Mouse (Mus musculus) lung, postnatal 25 days (tissue): ENCODE results near the gene Serpina3a.
A peak's percentile ranks its signal among the peaks of the same experiment; 100 is the strongest.
"Not testable (repeated sequence)": the region's sequence is repeated elsewhere in the genome, so short reads cannot be mapped to it uniquely, and the experiment has no call there.

Experiments
- DNase-seq: peaks from one replicate; pipeline ENCODE4 v3.0.0; 2022; ENCODE audit warnings: low spot score

The Serpina3a gene

GRCm38 (mm10) chr12:104112333-104112732 lies at the start of gene Serpina3a:
Serpina3a (plus strand) TSS chr12:104112724.
- not testable (repeated sequence) for DNase-seq

- no peak for DNase-seq
Measured at GRCm38 (mm10) chr12:104064532-104064931, 48.0 kb upstream of the Serpina3a start.

- DNase-seq, result no peak
Measured at GRCm38 (mm10) chr12:104064996-104065395, 47.5 kb upstream of the Serpina3a start.

- peak; percentile 38 for DNase-seq
Measured at GRCm38 (mm10) chr12:104066241-104066640, 46.3 kb upstream of the Serpina3a start.

- DNase-seq, result peak; percentile 27
Measured at GRCm38 (mm10) chr12:104067549-104067948, 45.0 kb upstream of the Serpina3a start.

GRCm38 (mm10) chr12:104069620-104070019 lies 42.9 kb upstream of the Serpina3a start:
- DNase-seq, result peak; percentile 65

- no peak for DNase-seq
Measured at GRCm38 (mm10) chr12:104071708-104072107, 40.8 kb upstream of the Serpina3a start.

GRCm38 (mm10) chr12:104072286-104072685 lies 40.2 kb upstream of the Serpina3a start:
- DNase-seq, result no peak

GRCm38 (mm10) chr12:104090119-104090518 lies 22.4 kb upstream of the Serpina3a start:
- no peak for DNase-seq

- DNase-seq, result no peak
Measured at GRCm38 (mm10) chr12:104091303-104091702, 21.2 kb upstream of the Serpina3a start.

- no peak for DNase-seq
Measured at GRCm38 (mm10) chr12:104100768-104101167, 11.8 kb upstream of the Serpina3a start, which contains the start of gene Serpina5. Serpina5 (plus strand) TSS chr12:104101113.

- DNase-seq, result no peak
Measured at GRCm38 (mm10) chr12:104105847-104106246, 6.7 kb upstream of the Serpina3a start.

GRCm38 (mm10) chr12:104106919-104107318 lies 5.6 kb upstream of the Serpina3a start:
- DNase-seq, result no peak

- DNase-seq, result no peak
Measured at GRCm38 (mm10) chr12:104108507-104108906, 4.0 kb upstream of the Serpina3a start.

GRCm38 (mm10) chr12:104114921-104115579 lies 2.5 kb downstream of the Serpina3a start:
- no peak for DNase-seq

- DNase-seq, result no peak
Measured at GRCm38 (mm10) chr12:104123097-104123496, 10.6 kb downstream of the Serpina3a start.

GRCm38 (mm10) chr12:104123996-104124395 lies 11.5 kb downstream of the Serpina3a start:
- no peak for DNase-seq

- no peak for DNase-seq
Measured at GRCm38 (mm10) chr12:104125021-104125560, 12.6 kb downstream of the Serpina3a start.

GRCm38 (mm10) chr12:104127696-104128095 lies 15.2 kb downstream of the Serpina3a start, which contains the start of gene Serpina3b:
Serpina3b (plus strand) TSS chr12:104127996.
- DNase-seq, result no peak

GRCm38 (mm10) chr12:104131041-104131440 lies 18.5 kb downstream of the Serpina3a start:
- peak; percentile 37 for DNase-seq

GRCm38 (mm10) chr12:104138216-104138615 lies 25.7 kb downstream of the Serpina3a start:
- DNase-seq, result no peak

GRCm38 (mm10) chr12:104140543-104141103 lies 28.1 kb downstream of the Serpina3a start:
- DNase-seq, result no peak

- no peak for DNase-seq
Measured at GRCm38 (mm10) chr12:104141506-104141905, 29.0 kb downstream of the Serpina3a start.
